Mouse (Mus musculus) neural tube, embryonic 15.5 days (tissue): ENCODE data around the gene Cpa5. TPM values are rescaled to one million over a fixed set of nuclear protein-coding genes. Genes with fewer than 3 reads are reported as not detected.

Experiments
- ATAC-seq: fragments of 200-750 bp; cut with Nextera tagmentation; 2 replicates; pipeline ENCODE4 v1.8.0; 2017; ENCODE audit warnings: mild to moderate bottlenecking, moderate TSS enrichment, moderate library complexity; ENCODE audit not compliant: low FRiP score
- H3K27ac ChIP-seq: fragments of 300-500 bp; sonication (generic); replicated peaks from 2 replicates; pipeline ENCODE4 v1.5.1; 2015; ENCODE audit warnings: mild to moderate bottlenecking, inconsistent platforms
- H3K27me3 ChIP-seq: fragments of 300-500 bp; sonication (generic); replicated peaks from 2 replicates; pipeline ENCODE4 v1.6.1; 2015; ENCODE audit warnings: inconsistent platforms
- H3K36me3 ChIP-seq: fragments of 300-500 bp; sonication (generic); 2 replicates; pipeline ENCODE4 v1.6.1; 2015; ENCODE audit warnings: inconsistent platforms
- H3K4me1 ChIP-seq: fragments of 300-500 bp; sonication (generic); 2 replicates; pipeline ENCODE4 v1.6.1; 2015; ENCODE audit warnings: inconsistent platforms
- H3K4me2 ChIP-seq: fragments of 300-500 bp; sonication (generic); 2 replicates; pipeline ENCODE4 v1.6.1; 2015; ENCODE audit warnings: inconsistent platforms, mild to moderate bottlenecking, moderate library complexity
- H3K4me3 ChIP-seq: fragments of 300-500 bp; sonication (generic); replicated peaks from 2 replicates; pipeline ENCODE4 v1.5.1; 2015; ENCODE audit warnings: mild to moderate bottlenecking, inconsistent platforms
- H3K9ac ChIP-seq: fragments of 300-500 bp; sonication (generic); replicated peaks from 2 replicates; pipeline ENCODE4 v1.6.1; 2015; ENCODE audit warnings: mild to moderate bottlenecking, inconsistent platforms
- H3K9me3 ChIP-seq: fragments of 300-500 bp; sonication (generic); replicated peaks from 2 replicates; pipeline ENCODE4 v1.6.1; 2016; ENCODE audit warnings: inconsistent platforms
- WGBS: fragments of 180-500 bp; shearing (Covaris S2); methylation state at CpG from one replicate; pipeline ENCODE4 v1.1.7; 2015; ENCODE audit warnings: mixed read lengths; 5-methylcytosine and 5-hydroxymethylcytosine counted together
- polyA plus RNA-seq: library from polyadenylated mRNA; unstranded; fragments of >200 nt; fragmentation: Nextera tagmentation; extraction: Ambion mirVana; gene quantifications from 2 replicates; pipeline ENCODE4 v1.2.1, GENCODE M21; 2015

Gene Cpa5
- polyA plus RNA-seq, 1 experiment from 2014 or later, result not detected

- H3K9ac ChIP-seq, result no peak overlapping the region
- no peaks in the 10 kb centered on the region for H3K27me3 ChIP-seq
- H3K4me3 ChIP-seq, result no peak overlapping the region
- H3K27ac ChIP-seq, result no peak overlapping the region
- no peaks in the 10 kb centered on the region for H3K36me3 ChIP-seq
- H3K9me3 ChIP-seq, result no peaks in the 10 kb centered on the region
- WGBS, result 87% methylated on average over 4 of the region's 4 CpGs
- no peak overlapping the region for H3K4me2 ChIP-seq
- H3K4me1 ChIP-seq, result peaks cover 21% of the 10 kb centered on the region
- ATAC-seq, result no peak
Measured at GRCm38 (mm10) chr6:30621986-30622389, 11.2 kb downstream of the Cpa5 start.

GRCm38 (mm10) chr6:30624763-30625162 lies 14.0 kb downstream of the Cpa5 start:
- H3K9me3 ChIP-seq, result no peaks in the 10 kb centered on the region
- WGBS, result 94% methylated on average over 9 of the region's 9 CpGs
- ATAC-seq, result no peak
- H3K27me3 ChIP-seq, result no peaks in the 10 kb centered on the region
- no peak overlapping the region for H3K4me3 ChIP-seq
- H3K36me3 ChIP-seq, result no peaks in the 10 kb centered on the region
- H3K9ac ChIP-seq, result no peak overlapping the region
- H3K4me1 ChIP-seq, result peaks cover 6% of the 10 kb centered on the region; the same call in 1 of the 2 replicates
- no peak overlapping the region for H3K4me2 ChIP-seq
- H3K27ac ChIP-seq, result no peak overlapping the region

- peaks cover 6% of the 10 kb centered on the region; the same call in 1 of the 2 replicates for H3K4me1 ChIP-seq
- H3K27ac ChIP-seq, result peak overlapping the region; percentile 65
- no peak overlapping the region for H3K9ac ChIP-seq
- peak; percentile 46; the same call in 1 of the 2 replicates for ATAC-seq
- H3K36me3 ChIP-seq, result no peaks in the 10 kb centered on the region
- H3K9me3 ChIP-seq, result no peaks in the 10 kb centered on the region
- H3K27me3 ChIP-seq, result no peaks in the 10 kb centered on the region
- no peak overlapping the region for H3K4me3 ChIP-seq
- H3K4me2 ChIP-seq, result no peak overlapping the region
- 29% methylated on average over 6 of the region's 6 CpGs for WGBS
Measured at GRCm38 (mm10) chr6:30628152-30628551, 17.3 kb downstream of the Cpa5 start.

- no peaks in the 10 kb centered on the region for H3K27me3 ChIP-seq
- H3K36me3 ChIP-seq, result no peaks in the 10 kb centered on the region
- no peak overlapping the region for H3K27ac ChIP-seq
- no peak overlapping the region for H3K9ac ChIP-seq
- no peaks in the 10 kb centered on the region for H3K9me3 ChIP-seq
- ATAC-seq, result no peak
- peaks cover 6% of the 10 kb centered on the region; the same call in 1 of the 2 replicates for H3K4me1 ChIP-seq
- no peak overlapping the region for H3K4me2 ChIP-seq
- WGBS, result 97% methylated on average over 1 of the region's 1 CpGs
- no peak overlapping the region for H3K4me3 ChIP-seq
Measured at GRCm38 (mm10) chr6:30629989-30630388, 19.2 kb downstream of the Cpa5 start.

- Histone ChIP-seq H3K4me1 (0 out of 2 replicates have a peak, but pooled peaks cover 4% of the 10 kb centered on the region), H3K4me3 (no peak overlapping the region), H3K4me2 (no peak overlapping the region), H3K27ac (no peak overlapping the region; the same call in 1 of the 2 replicates), H3K9ac (no peak overlapping the region), H3K36me3 (no peaks in the 10 kb centered on the region), H3K27me3 (no peaks in the 10 kb centered on the region), H3K9me3 (no peaks in the 10 kb centered on the region)
- 56% methylated on average over 8 of the region's 8 CpGs for WGBS
- ATAC-seq, result no peak
Measured at GRCm38 (mm10) chr6:30635361-30635862, 24.6 kb downstream of the Cpa5 start.

- Histone ChIP-seq H3K27ac (peak overlapping the region; percentile 56), H3K27me3 (no peaks in the 10 kb centered on the region), H3K4me2 (no peak overlapping the region), H3K4me3 (no peak overlapping the region), H3K9ac (no peak overlapping the region), H3K36me3 (no peaks in the 10 kb centered on the region), H3K9me3 (no peaks in the 10 kb centered on the region), H3K4me1 (0 out of 2 replicates have a peak, but pooled peaks cover 4% of the 10 kb centered on the region)
- 27% methylated on average over 4 of the region's 4 CpGs for WGBS
- no peak for ATAC-seq
Measured at GRCm38 (mm10) chr6:30636186-30636842, 25.5 kb downstream of the Cpa5 start.

- no peak within 1 kb of the TSS for H3K27ac ChIP-seq
- no peaks in the 10 kb centered on the region for H3K9me3 ChIP-seq
- H3K36me3 ChIP-seq, result no peaks in the 10 kb centered on the region
- H3K9ac ChIP-seq, result no peak within 1 kb of the TSS
- 0 out of 2 replicates have a peak, but pooled peaks cover 4% of the 10 kb centered on the region for H3K4me1 ChIP-seq
- WGBS, result 89% methylated on average over 5 of the region's 5 CpGs
- H3K4me2 ChIP-seq, result no peak within 1 kb of the TSS
- H3K27me3 ChIP-seq, result no peaks in the 10 kb centered on the region
- no peak for ATAC-seq
- H3K4me3 ChIP-seq, result no peak within 1 kb of the TSS
Measured at GRCm38 (mm10) chr6:30638674-30639268, 28.0 kb downstream of the Cpa5 start, which contains the start of gene Cpa1. Gene Cpa1, plus strand, starts transcription at chr6:30639218.

GRCm38 (mm10) chr6:30643694-30644460 lies 33.1 kb downstream of the Cpa5 start:
- H3K27ac ChIP-seq, result no peak overlapping the region; the same call in 1 of the 2 replicates
- WGBS, result 77% methylated on average over 12 of the region's 12 CpGs

GRCm38 (mm10) chr6:30644462-30644861 lies 33.7 kb downstream of the Cpa5 start:
- ATAC-seq, result no peak
- Histone ChIP-seq H3K4me3 (no peak overlapping the region), H3K9me3 (no peaks in the 10 kb centered on the region), H3K9ac (no peak overlapping the region), H3K4me2 (no peak overlapping the region), H3K27ac (no peak overlapping the region), H3K36me3 (no peaks in the 10 kb centered on the region), H3K27me3 (no peaks in the 10 kb centered on the region), H3K4me1 (peaks cover 8% of the 10 kb centered on the region)
- WGBS, result 48% methylated on average over 3 of the region's 3 CpGs

More at GRCm38 (mm10) chr6:30643694-30644460, 33.1 kb downstream of the Cpa5 start:
- peaks cover 5% of the 10 kb centered on the region; the same call in 1 of the 2 replicates for H3K4me1 ChIP-seq
- no peaks in the 10 kb centered on the region for H3K9me3 ChIP-seq
- H3K4me2 ChIP-seq, result no peak overlapping the region
- H3K27me3 ChIP-seq, result no peaks in the 10 kb centered on the region
- ATAC-seq, result no peak
- H3K4me3 ChIP-seq, result no peak overlapping the region
- no peaks in the 10 kb centered on the region for H3K36me3 ChIP-seq
- no peak overlapping the region for H3K9ac ChIP-seq

GRCm38 (mm10) chr6:30645379-30645778 lies 34.6 kb downstream of the Cpa5 start:
- Histone ChIP-seq H3K27me3 (no peaks in the 10 kb centered on the region), H3K4me1 (peaks cover 15% of the 10 kb centered on the region), H3K27ac (no peak overlapping the region), H3K36me3 (no peaks in the 10 kb centered on the region), H3K4me3 (no peak overlapping the region), H3K9ac (no peak overlapping the region), H3K4me2 (no peak overlapping the region), H3K9me3 (no peaks in the 10 kb centered on the region)
- WGBS, result 59% methylated on average over 6 of the region's 6 CpGs
- ATAC-seq, result no peak

- Histone ChIP-seq H3K36me3 (no peaks in the 10 kb centered on the region), H3K4me2 (no peak overlapping the region), H3K27ac (peak overlapping the region; percentile 41; the same call in 1 of the 2 replicates), H3K9me3 (no peaks in the 10 kb centered on the region), H3K9ac (no peak overlapping the region), H3K4me1 (peaks cover 43% of the 10 kb centered on the region), H3K27me3 (no peaks in the 10 kb centered on the region), H3K4me3 (no peak overlapping the region)
- 41% methylated on average over 11 of the region's 11 CpGs for WGBS
- ATAC-seq, result 0 out of 2 replicates have a peak, but pooled peaks have one; percentile 19
Measured at GRCm38 (mm10) chr6:30649651-30650296, 39.0 kb downstream of the Cpa5 start.
